Mouse (Mus musculus): ENCODE data around the gene Hsd11b1.
A peak's percentile ranks its signal among the peaks of the same experiment; 100 is the strongest.
"Not testable (repeated sequence)": the region's sequence is repeated elsewhere in the genome, so short reads cannot be mapped to it uniquely, and the experiment has no call there.

The Hsd11b1 gene

DNA sequence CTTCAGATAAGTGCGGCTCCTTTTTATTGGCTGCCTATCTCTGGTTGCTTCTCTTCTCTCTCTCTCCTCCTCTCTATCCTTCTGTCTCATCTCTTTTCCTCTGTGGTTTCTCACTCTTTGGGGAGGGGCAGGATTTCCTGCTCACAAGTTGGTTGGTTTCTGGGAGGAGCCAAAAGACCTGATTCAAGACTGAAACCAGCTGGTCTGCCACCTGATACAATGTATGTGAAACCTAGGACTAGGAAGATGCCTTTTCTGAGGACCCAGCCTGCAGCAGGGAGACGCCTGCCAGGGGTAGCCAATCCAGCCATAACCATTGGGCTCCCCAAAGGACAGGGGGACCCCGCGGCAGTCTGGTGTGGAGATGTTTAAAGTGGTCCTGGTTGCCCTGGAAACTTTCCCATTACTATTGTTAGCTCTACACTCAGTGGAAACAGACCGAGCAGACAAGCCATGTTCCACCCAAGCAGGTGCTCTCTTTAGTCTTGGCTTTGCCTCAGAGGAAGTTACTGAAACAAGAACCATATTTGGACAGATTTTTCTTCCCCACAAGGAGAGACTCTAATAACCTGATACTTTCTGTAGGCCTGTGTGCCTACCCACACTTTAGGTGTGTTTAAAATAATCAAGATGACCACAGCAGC is at the start of gene Hsd11b1:
TSS of gene Hsd11b1 (minus strand) at position 121 of the 644 bp plus-strand sequence.
- peak; percentile 32 to 42 for DNase-seq

DNA sequence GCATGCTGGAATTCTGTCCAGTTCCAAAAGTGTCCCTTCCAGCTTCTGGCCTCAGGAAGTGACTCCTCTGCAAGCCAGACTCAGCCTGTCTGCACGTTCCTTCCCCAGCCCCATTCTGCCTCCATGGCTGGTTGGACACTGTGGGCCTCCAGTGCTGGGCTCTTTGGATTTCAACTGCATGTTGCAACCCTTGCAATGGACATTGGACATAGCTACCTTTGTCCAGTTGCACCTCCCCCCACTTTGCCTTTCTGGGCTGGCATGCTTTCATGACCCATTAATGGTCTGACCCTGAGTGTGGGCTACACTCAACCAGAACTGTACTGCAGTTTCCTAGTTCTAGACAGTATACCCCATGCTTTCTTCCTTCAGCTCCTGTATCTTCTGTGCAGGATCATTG is 47.7 kb upstream of the Hsd11b1 start:
- no peak for DNase-seq

DNA sequence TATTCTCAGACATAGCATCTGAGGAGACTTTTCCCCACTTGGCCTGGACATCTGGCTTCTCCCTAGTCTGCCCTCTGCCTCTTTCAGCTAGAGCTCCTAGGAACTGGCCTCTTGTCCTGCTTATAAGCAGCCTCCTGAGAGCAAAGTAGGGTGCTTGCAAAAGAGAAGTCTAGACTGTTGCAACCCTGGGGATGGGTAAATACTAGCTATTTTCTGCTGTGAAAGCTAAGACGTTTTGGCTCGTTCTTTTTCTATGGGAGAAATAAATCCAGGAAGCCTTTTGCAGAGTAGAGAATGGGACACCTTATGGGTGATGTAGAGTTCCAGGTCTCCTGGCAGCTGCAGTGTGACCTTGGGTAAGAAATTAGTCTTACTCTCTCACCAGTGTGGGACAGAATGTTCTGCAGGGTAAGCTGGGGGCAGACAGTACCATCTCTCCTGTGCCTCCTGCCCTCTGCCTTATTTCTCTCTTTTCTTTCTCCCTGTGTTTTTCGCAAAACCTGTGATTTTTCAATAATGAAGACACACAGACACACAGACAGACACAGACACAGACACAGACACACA is 46.7 kb upstream of the Hsd11b1 start:
- no peak for DNase-seq

- DNase-seq: no peak
Measured at GRCm38 (mm10) chr1:193309785-193310518, 46.1 kb upstream of the Hsd11b1 start.

GRCm38 (mm10) chr1:193306832-193307231 is 43.0 kb upstream of the Hsd11b1 start:
- no peak for DNase-seq

- no peak for DNase-seq
Measured at GRCm38 (mm10) chr1:193305386-193305785, 41.5 kb upstream of the Hsd11b1 start.

DNA sequence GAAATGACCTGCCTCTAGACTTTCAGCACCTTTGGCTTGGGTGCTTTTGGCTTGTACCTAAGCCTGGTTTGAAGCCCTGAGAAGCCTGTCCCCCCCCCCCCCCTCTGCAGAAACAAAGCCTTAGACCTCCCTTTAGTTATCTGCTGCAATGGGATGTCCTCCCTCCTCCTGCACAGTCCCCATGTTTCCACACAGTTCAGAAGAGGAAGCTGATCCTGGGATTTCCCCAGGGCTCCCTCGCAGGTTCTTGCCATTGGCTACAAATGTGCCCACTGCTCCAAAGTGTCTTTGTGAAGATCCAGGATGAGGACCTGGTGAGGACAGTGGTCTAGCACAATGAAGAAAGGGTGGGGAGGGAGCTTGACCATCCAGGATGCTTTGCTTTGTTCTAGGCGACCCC is 39.2 kb upstream of the Hsd11b1 start:
- no peak for DNase-seq

DNA sequence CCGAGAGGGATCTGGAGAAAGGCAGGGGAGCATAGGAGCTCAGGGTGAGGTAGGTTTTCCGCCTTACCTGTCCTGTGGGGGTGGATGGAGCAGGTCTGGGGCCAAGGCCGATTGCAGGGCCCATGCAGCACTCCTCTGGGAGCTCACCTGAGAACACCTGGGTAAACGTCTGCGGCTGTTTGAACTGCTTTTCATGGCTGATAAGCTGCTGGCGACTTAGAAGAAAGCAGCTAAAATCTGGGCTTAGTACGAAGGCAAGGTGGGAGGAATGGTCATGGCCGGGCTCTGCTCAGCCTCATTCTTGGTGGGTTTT is 38.2 kb upstream of the Hsd11b1 start:
- no peak for DNase-seq

- DNase-seq: no peak
Measured at GRCm38 (mm10) chr1:193301216-193302092, 37.6 kb upstream of the Hsd11b1 start.

DNA sequence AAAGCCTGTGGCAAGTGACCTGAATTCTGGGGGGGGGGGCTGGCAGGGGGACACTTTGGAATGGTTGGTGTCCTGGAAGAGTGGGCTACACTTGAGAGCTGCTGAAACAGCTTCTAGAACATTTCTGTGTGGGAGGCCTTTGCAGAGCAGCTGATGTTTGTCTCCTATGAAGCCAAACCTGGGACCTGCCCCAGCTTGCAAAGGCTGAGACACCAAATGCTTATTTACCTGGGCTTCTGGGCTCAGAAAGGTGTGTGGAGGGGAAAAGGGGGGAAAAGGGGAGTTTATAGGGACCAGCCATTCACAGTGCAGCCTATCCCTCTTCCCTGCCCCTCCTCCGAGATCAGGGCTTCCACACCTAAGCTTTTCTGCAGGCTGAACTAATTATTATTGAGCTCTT is 36.1 kb upstream of the Hsd11b1 start:
- DNase-seq: no peak

GRCm38 (mm10) chr1:193298141-193298765 is 34.4 kb upstream of the Hsd11b1 start:
- no peak for DNase-seq

DNA sequence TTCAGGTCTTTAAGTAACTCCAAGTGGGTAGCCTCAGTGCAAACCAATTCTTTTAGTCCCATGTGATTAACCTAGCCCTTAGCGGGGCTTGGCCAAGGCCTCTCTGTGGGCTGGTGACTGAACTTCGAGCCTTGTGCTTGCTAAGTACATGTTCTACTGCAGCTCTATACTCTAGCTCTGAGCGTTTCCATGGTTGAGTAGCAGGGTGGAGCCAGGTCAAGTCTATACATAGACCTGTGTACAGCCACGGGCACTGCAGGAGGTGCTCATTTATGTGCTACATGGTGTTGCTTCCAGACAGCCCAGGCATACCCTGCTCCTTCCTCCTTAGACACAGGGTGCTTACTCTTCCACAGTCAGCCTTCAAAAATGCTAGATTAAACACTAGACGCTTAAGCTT is 32.0 kb upstream of the Hsd11b1 start:
- no peak for DNase-seq

DNA sequence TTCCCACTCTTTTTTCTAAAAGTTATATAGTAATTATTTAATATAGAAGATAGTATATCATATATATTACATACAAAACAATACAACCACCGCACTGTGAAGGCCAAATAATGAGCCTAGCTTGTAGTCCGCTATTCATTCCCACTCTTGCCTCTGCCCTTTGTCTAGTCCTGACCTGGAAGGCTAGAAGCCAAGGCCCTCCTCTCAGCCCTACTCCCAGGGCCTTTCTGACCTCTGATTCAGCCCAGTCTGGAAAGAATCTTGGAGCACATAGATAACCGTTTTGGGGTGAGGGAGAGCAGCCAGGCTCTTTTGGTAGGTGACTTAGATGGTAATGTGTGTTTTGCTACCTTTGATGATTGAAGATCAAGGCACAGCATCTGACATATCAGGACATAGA is 30.1 kb upstream of the Hsd11b1 start:
- DNase-seq: no peak

- DNase-seq: no peak
Measured at GRCm38 (mm10) chr1:193293039-193293438, 29.2 kb upstream of the Hsd11b1 start.

- no peak for DNase-seq
Measured at GRCm38 (mm10) chr1:193290686-193291085, 26.8 kb upstream of the Hsd11b1 start.

GRCm38 (mm10) chr1:193289914-193290313 is 26.0 kb upstream of the Hsd11b1 start:
- DNase-seq: no peak

DNA sequence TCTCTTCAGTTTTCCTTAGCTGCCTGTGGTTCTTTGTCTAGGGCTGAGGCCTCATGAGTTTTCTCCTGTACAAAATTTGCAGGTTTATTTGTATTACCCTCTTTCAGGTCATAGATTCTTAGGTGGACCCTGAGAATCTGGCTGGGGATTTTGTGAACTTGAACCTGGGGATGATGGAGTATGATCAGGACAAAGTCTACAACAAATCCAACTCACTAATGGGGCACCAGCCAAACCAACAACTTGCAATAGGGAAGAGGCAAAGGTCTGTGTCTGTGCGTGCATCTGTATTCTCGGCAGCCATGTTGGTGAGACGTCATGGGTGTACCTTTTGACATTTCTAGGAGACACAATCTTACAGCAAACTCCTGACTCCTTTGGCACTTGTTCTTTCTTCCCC is 25.2 kb upstream of the Hsd11b1 start:
- no peak for DNase-seq

DNA sequence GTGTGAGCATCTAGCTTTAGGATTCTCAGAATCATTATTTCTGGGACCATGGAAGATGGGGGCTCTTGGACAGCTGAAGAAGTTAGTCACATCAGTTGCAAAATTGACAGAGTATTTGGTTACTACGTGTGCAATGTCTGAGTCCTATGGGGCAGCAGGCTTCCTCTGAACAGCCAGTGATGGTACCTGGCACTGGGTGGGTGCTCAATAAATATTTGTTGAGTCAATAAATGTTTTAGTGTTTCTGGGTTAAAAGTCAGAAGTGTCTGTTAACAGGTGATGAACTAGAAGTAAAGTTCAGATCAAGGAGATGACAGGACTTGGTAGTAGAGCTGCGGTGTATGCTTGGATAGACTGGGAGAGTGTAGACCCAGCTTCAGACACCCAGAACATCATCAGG is 23.7 kb upstream of the Hsd11b1 start:
- DNase-seq: no peak

DNA sequence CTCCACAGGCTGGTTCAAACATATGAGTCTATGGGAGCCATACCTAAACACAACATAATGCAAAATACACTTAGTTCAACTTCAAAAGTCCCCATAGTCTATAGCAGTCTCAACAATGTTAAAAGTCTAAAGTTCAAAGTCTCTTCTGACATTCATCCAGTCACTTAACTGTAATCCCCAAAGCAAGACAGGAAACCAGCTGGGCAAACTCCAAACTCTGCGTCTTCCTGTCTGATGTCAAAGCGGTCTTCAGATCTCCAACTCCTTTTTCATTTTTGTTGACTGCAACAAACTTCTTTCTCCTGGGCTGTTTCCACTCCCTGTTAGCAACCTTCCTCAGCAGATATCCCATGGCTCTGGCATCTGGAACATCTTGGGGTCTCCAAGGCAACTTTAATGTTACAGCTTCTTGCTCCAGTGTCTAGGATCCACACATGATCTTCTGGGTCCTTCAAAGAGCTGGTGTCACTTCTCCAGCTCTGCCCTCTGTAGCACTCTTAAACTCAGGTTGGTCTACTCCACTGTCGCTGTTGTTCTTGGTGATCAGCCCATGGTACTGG is 22.0 kb upstream of the Hsd11b1 start:
- DNase-seq: not testable (repeated sequence)

DNA sequence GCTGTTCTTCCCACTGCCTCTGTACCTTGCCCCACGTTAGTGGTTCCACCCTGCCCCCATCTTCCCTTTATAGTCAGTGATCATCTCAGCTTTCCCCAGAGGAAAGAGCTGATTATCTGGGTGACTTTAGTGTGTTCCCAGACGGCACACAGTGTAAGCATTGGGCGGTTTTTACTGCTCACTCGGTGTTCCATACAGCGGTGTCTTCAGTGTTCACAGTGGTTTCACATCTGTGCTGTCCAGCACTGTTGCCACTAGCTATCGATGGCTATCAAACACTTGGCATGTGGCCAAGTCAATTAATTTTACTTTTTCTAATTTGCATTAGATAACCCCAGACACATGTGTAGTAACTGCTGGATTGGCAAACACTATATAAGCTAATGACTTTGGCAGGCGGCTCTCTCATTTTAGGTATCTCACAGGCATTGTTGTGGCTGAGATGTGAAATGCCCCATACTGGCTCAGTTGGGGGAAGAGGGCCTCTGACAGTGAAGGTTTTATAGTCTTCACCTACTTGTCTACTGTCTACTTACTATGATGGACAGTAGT is 20.4 kb upstream of the Hsd11b1 start:
- no peak for DNase-seq

- DNase-seq: no peak
Measured at GRCm38 (mm10) chr1:193281344-193281743, 17.5 kb upstream of the Hsd11b1 start.

GRCm38 (mm10) chr1:193279492-193279891 is 15.6 kb upstream of the Hsd11b1 start:
- no peak for DNase-seq
